Mouse (Mus musculus) heart, embryonic 14.5 days (tissue): Measurements from ENCODE around the gene Nsrp1. TPM values are rescaled to one million over a fixed set of nuclear protein-coding genes. Genes with fewer than 3 reads are reported as not detected.

ENCODE experiments used
- ATAC-seq: fragments of 200-750 bp; cut with Nextera tagmentation; 2 replicates; pipeline ENCODE4 v1.8.0; 2017; ENCODE audit warnings: low read depth, moderate TSS enrichment; ENCODE audit not compliant: insufficient number of reproducible peaks, insufficient read depth, low FRiP score
- H3K27ac ChIP-seq, 2 experiments: fragments of 200-500 bp in 1 of 2; fragments of 300-500 bp in 1 of 2; sonication (generic) in 1 of 2; replicated peaks in 1 of 2; 2 replicates each; pipeline ENCODE4 v1.5.1; 2012 to 2014; ENCODE audit warnings: low read depth in 2 of 2, low read length in 2 of 2, control low read depth in 1 of 2, mild to moderate bottlenecking in 1 of 2, mixed read lengths in 1 of 2; ENCODE audit not compliant: control insufficient read depth in 1 of 2, insufficient read depth in 1 of 2
- H3K27me3 ChIP-seq: fragments of 300-500 bp; sonication (generic); 2 replicates; pipeline ENCODE4 v1.6.1; 2014; ENCODE audit warnings: mild to moderate bottlenecking, low read length, control low read depth; ENCODE audit not compliant: control insufficient read depth, insufficient read depth
- H3K36me3 ChIP-seq: fragments of 300-500 bp; sonication (generic); 2 replicates; pipeline ENCODE4 v1.6.1; 2014; ENCODE audit warnings: mild to moderate bottlenecking, control low read depth, low read length, mixed read lengths; ENCODE audit not compliant: control insufficient read depth, insufficient read depth
- H3K4me1 ChIP-seq, 2 experiments: fragments of 200-500 bp in 1 of 2; fragments of 300-500 bp in 1 of 2; sonication (generic) in 1 of 2; 2 replicates each; pipeline ENCODE4 v1.6.1; 2012 to 2014; ENCODE audit warnings: low read length in 2 of 2, control low read depth in 1 of 2, mixed read lengths in 1 of 2; ENCODE audit not compliant: control insufficient read depth in 2 of 2, insufficient read depth in 2 of 2
- H3K4me2 ChIP-seq: fragments of 300-500 bp; sonication (generic); 2 replicates; pipeline ENCODE4 v1.6.1; 2014; ENCODE audit warnings: mild to moderate bottlenecking, low read length
- H3K4me3 ChIP-seq, 2 experiments: fragments of 200-500 bp in 1 of 2; fragments of 300-500 bp in 1 of 2; sonication (generic) in 1 of 2; 2 replicates each; pipeline ENCODE4 v1.5.1; 2012 to 2014; ENCODE audit warnings: low read length in 2 of 2, mild to moderate bottlenecking in 2 of 2, control low read depth in 1 of 2, low read depth in 1 of 2, moderate library complexity in 1 of 2; ENCODE audit not compliant: control insufficient read depth in 1 of 2, insufficient read depth in 1 of 2
- H3K9ac ChIP-seq: fragments of 300-500 bp; sonication (generic); 2 replicates; pipeline ENCODE4 v1.6.1; 2014; ENCODE audit warnings: mild to moderate bottlenecking, low read length
- H3K9me3 ChIP-seq: fragments of 300-500 bp; sonication (generic); 2 replicates; pipeline ENCODE4 v1.6.1; 2016; ENCODE audit warnings: low read length, control low read depth; ENCODE audit not compliant: control insufficient read depth
- WGBS: fragments of 180-500 bp; shearing (Covaris S2); extraction: QIAGEN DNeasy Blood & Tissue Kit; methylation state at CpG from one replicate; pipeline ENCODE4 v1.1.7; 2014; 5-methylcytosine and 5-hydroxymethylcytosine counted together
- microRNA counts: library from miRNA; unstranded; fragments of <30 nt; microRNA quantifications from one replicate; lab custom pipeline; 2016
- microRNA-seq: library from miRNA; unstranded; fragments of <30 nt; microRNA quantifications from one replicate; pipeline ENCODE4, GENCODE M21; 2016
- polyA plus RNA-seq: library from polyadenylated mRNA; unstranded; fragments of >200 nt; fragmentation: Nextera tagmentation; extraction: Ambion mirVana; gene quantifications from 2 replicates; pipeline ENCODE4 v1.2.1, GENCODE M21; 2014

Gene Nsrp1
- polyA plus RNA-seq, 1 experiment from 2014 or later, result 48.0 TPM

- under 1% methylated on average over 49 of the region's 52 CpGs for WGBS
- Histone ChIP-seq H3K36me3 (no peaks in the 10 kb centered on the region), H3K4me2 (peak within 1 kb of the TSS; percentile 80), H3K27me3 (peaks cover 51% of the 10 kb centered on the region), H3K27ac (no peak within 1 kb of the TSS), H3K4me1 (peaks cover 8 to 12% of the 10 kb centered on the region in 2 experiments; a peak in 2 of 4 replicates), H3K4me3 (peak within 1 kb of the TSS; percentile 43 to 63), H3K9me3 (no peaks in the 10 kb centered on the region), H3K9ac (peak within 1 kb of the TSS; percentile 52)
- ATAC-seq, result 0 out of 2 replicates have a peak, but pooled peaks have one; percentile 13
Observed at GRCm38 (mm10) chr11:76997916-76998704, 80.1 kb downstream of the Nsrp1 start, which contains the start of gene Slc6a4. Gene Slc6a4, plus strand, starts transcription at chr11:76998603.

DNA sequence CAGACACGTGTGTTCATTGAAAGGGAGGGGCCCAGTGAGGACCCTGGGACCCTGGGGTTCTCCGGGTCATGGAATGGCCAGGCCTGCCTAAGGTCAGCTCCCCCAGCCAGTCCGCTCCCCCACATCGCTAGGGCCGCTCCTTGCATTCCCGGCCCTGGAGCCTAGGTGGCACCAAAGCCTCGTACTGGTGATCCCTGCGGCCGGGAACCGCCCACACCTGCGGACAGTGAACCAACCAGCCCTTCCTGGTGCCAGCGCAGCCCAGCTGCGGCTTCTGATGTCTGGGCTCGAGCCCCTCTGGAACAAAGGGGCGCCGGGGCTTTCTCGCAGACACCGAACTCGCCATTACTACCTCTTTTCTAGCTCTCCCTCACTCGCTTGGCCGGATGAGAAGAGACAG, 80.9 kb downstream of the Nsrp1 start:
- no peaks in the 10 kb centered on the region for H3K36me3 ChIP-seq
- H3K9ac ChIP-seq, result no peak overlapping the region
- H3K9me3 ChIP-seq, result no peaks in the 10 kb centered on the region
- peaks cover 8 to 12% of the 10 kb centered on the region in 2 experiments; a peak in 2 of 4 replicates for H3K4me1 ChIP-seq
- no peak overlapping the region for H3K27ac ChIP-seq
- peaks cover 51% of the 10 kb centered on the region for H3K27me3 ChIP-seq
- peak overlapping the region; percentile 80 for H3K4me2 ChIP-seq
- under 1% methylated on average over 21 of the region's 21 CpGs for WGBS
- peak overlapping the region; percentile 43 to 63 for H3K4me3 ChIP-seq
- ATAC-seq, result peak; percentile 36; the same call in 1 of the 2 replicates

- H3K9ac ChIP-seq, result no peak overlapping the region
- no peak overlapping the region for H3K27ac ChIP-seq
- H3K36me3 ChIP-seq, result no peaks in the 10 kb centered on the region
- H3K4me2 ChIP-seq, result no peak overlapping the region
- peaks cover 51% of the 10 kb centered on the region for H3K27me3 ChIP-seq
- ATAC-seq, result no peak
- no peaks in the 10 kb centered on the region for H3K9me3 ChIP-seq
- no peak overlapping the region for H3K4me3 ChIP-seq
- H3K4me1 ChIP-seq, result peaks cover 8 to 12% of the 10 kb centered on the region in 2 experiments; a peak in 2 of 4 replicates
- 43% methylated on average over 20 of the region's 20 CpGs for WGBS
Observed at GRCm38 (mm10) chr11:76995966-76996672, 82.1 kb downstream of the Nsrp1 start.

MicroRNAs within 50 kb of the gene (microRNA counts, 519-probe panel; counts per million panel counts)
- microRNA mmu-miR-423-3p (lab: Ali Mortazavi, UCI) (3,966 counts per million, percentile 76 among the panel's probes with 10 or more counts), microRNA mmu-miR-423-5p (lab: Ali Mortazavi, UCI) (5,125 counts per million, percentile 81 among the panel's probes with 10 or more counts)

Small RNAs within 50 kb of the gene (microRNA-seq; reads per million reads assigned to microRNA genes)
- gene Mir423, result 3,058 reads per million, percentile 87 among the genes with 10 or more reads in this experiment

Other genes starting within 250 kb of the Nsrp1 start
- gene Cpd, start 231.4 kb downstream of the Nsrp1 start, polyA plus RNA-seq, result 23.4 and 24.1 TPM in 2 replicates
- 0.39 TPM in 1 of 2 replicates, not detected in the other for gene Tmigd1, start 176.3 kb downstream of the Nsrp1 start, polyA plus RNA-seq
- gene Blmh, start 153.6 kb downstream of the Nsrp1 start, polyA plus RNA-seq, result 84.8 and 89.7 TPM in 2 replicates
- gene Slc6a4, start 79.8 kb downstream of the Nsrp1 start, polyA plus RNA-seq, result 0.47 and 0.49 TPM in 2 replicates
- 0.43 and 0.57 TPM in 2 replicates for gene Efcab5, start 110.5 kb upstream of the Nsrp1 start, polyA plus RNA-seq
- gene Ssh2, start 137.9 kb upstream of the Nsrp1 start, polyA plus RNA-seq, result 31.4 and 35.9 TPM in 2 replicates